Mouse (Mus musculus): ENCODE results near the gene BC049762.

The BC049762 gene

GRCm38 (mm10) chr11:51262342-51263285 is at the start of gene BC049762:
Gene BC049762, minus strand, starts transcription at chr11:51263046.
- peak; percentile 99 for DNase-seq

GRCm38 (mm10) chr11:51311846-51312245 is 49.0 kb upstream of the BC049762 start:
- DNase-seq = no peak

GRCm38 (mm10) chr11:51308306-51308705 is 45.5 kb upstream of the BC049762 start:
- no peak for DNase-seq

GRCm38 (mm10) chr11:51303981-51304553 is 41.2 kb upstream of the BC049762 start:
- DNase-seq = peak; percentile 25

GRCm38 (mm10) chr11:51302396-51302795 is 39.5 kb upstream of the BC049762 start:
- no peak for DNase-seq

- no peak for DNase-seq
Measured at GRCm38 (mm10) chr11:51298691-51299090, 35.8 kb upstream of the BC049762 start.

- DNase-seq = no peak
Measured at GRCm38 (mm10) chr11:51295742-51296141, 32.9 kb upstream of the BC049762 start.

- DNase-seq = no peak
Measured at GRCm38 (mm10) chr11:51293956-51294530, 31.2 kb upstream of the BC049762 start.

GRCm38 (mm10) chr11:51290066-51290955 is 27.5 kb upstream of the BC049762 start:
- DNase-seq = peak; percentile 10

- peak; percentile 61 for DNase-seq
Measured at GRCm38 (mm10) chr11:51289564-51290041, 26.8 kb upstream of the BC049762 start, which contains the start of gene Col23a1. Gene Col23a1, plus strand, starts transcription at chr11:51289920.

GRCm38 (mm10) chr11:51274418-51274817 is 11.6 kb upstream of the BC049762 start:
- no peak for DNase-seq

GRCm38 (mm10) chr11:51265326-51265725 is 2.5 kb upstream of the BC049762 start:
- peak; percentile 39 for DNase-seq

GRCm38 (mm10) chr11:51264352-51264751 is 1.5 kb upstream of the BC049762 start:
- DNase-seq = no peak

- DNase-seq = no peak
Measured at GRCm38 (mm10) chr11:51263286-51263831, 513 bp upstream of the BC049762 start.

- DNase-seq = no peak
Measured at GRCm38 (mm10) chr11:51261680-51262219, 1.1 kb downstream of the BC049762 start, which contains the start of gene Clk4. Gene Clk4, plus strand, starts transcription at chr11:51261730.

- no peak for DNase-seq
Measured at GRCm38 (mm10) chr11:51257006-51257405, 5.8 kb downstream of the BC049762 start.

- no peak for DNase-seq
Measured at GRCm38 (mm10) chr11:51242897-51243296, 19.9 kb downstream of the BC049762 start.

- DNase-seq = no peak
Measured at GRCm38 (mm10) chr11:51234626-51235025, 28.2 kb downstream of the BC049762 start.

- DNase-seq = peak; percentile 79
Measured at GRCm38 (mm10) chr11:51227104-51227503, 35.7 kb downstream of the BC049762 start.

GRCm38 (mm10) chr11:51220308-51220707 is 42.5 kb downstream of the BC049762 start, which contains the start of gene Gm12569:
Gene Gm12569, plus strand, starts transcription at chr11:51220473.
- DNase-seq = no peak

- DNase-seq = no peak
Measured at GRCm38 (mm10) chr11:51219396-51219980, 43.4 kb downstream of the BC049762 start.
